Mouse (Mus musculus) frontal cortex, postnatal 36 days (tissue): ENCODE results near the gene Fstl1.

Experiments
- DNase-seq, 2 experiments: peaks; one replicate each; pipeline ENCODE4 v3.0.0; 2022; ENCODE audit warnings: low spot score in 2 of 2

The Fstl1 gene

GRCm38 (mm10) chr16:37776860-37777651 lies at the start of gene Fstl1:
Gene Fstl1 (plus strand): TSS chr16:37776873.
- peak; percentile 30 to 58 for DNase-seq

GRCm38 (mm10) chr16:37728674-37729073 lies 48.0 kb upstream of the Fstl1 start:
- no peak for DNase-seq

- DNase-seq: no peak
Observed at GRCm38 (mm10) chr16:37729381-37730150, 47.1 kb upstream of the Fstl1 start.

GRCm38 (mm10) chr16:37730293-37730835 lies 46.3 kb upstream of the Fstl1 start:
- no peak for DNase-seq

- DNase-seq: no peak
Observed at GRCm38 (mm10) chr16:37731431-37731830, 45.2 kb upstream of the Fstl1 start.

GRCm38 (mm10) chr16:37732023-37732761 lies 44.5 kb upstream of the Fstl1 start:
- no peak for DNase-seq

- no peak for DNase-seq
Observed at GRCm38 (mm10) chr16:37740076-37740475, 36.6 kb upstream of the Fstl1 start.

GRCm38 (mm10) chr16:37742266-37742665 lies 34.4 kb upstream of the Fstl1 start:
- DNase-seq: no peak

GRCm38 (mm10) chr16:37752876-37753275 lies 23.8 kb upstream of the Fstl1 start:
- no peak for DNase-seq

GRCm38 (mm10) chr16:37753809-37754208 lies 22.9 kb upstream of the Fstl1 start:
- DNase-seq: no peak

GRCm38 (mm10) chr16:37754483-37754882 lies 22.2 kb upstream of the Fstl1 start:
- no peak for DNase-seq

- DNase-seq: no peak
Observed at GRCm38 (mm10) chr16:37757223-37757622, 19.4 kb upstream of the Fstl1 start.

GRCm38 (mm10) chr16:37763797-37764196 lies 12.9 kb upstream of the Fstl1 start:
- no peak for DNase-seq

- no peak for DNase-seq
Observed at GRCm38 (mm10) chr16:37776166-37776859, 360 bp upstream of the Fstl1 start.

GRCm38 (mm10) chr16:37777796-37778475 lies 1.3 kb downstream of the Fstl1 start:
- no peak for DNase-seq

GRCm38 (mm10) chr16:37778529-37778928 lies 1.9 kb downstream of the Fstl1 start:
- no peak for DNase-seq

- DNase-seq: no peak
Observed at GRCm38 (mm10) chr16:37779651-37780280, 3.1 kb downstream of the Fstl1 start.

- no peak for DNase-seq
Observed at GRCm38 (mm10) chr16:37780386-37780785, 3.7 kb downstream of the Fstl1 start.

- DNase-seq: no peak
Observed at GRCm38 (mm10) chr16:37780911-37781310, 4.2 kb downstream of the Fstl1 start.

GRCm38 (mm10) chr16:37784526-37784925 lies 7.9 kb downstream of the Fstl1 start:
- no peak for DNase-seq
